ENCODE assay signal across 31 mouse cellular contexts in the genomic region with DNA sequence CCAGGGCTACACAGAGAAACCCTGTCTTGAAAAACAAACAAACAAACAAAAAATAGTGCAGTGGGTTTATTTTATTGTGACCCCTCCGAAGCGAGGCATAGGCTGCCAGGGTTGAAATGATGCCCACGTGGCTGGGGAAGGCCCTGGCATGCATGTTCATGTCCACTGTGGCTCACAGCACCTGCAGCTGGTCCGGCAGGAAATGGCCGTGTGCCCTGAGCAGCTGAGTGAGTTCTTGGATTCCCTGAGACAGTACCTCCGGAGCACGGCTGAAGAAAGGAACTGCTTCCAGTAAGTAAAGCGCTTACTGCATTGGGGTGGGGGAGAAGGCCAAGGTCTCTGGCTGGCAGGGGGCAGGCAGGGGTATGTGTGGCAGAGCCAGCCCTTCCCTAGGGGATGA. TPM values are rescaled to one million over a fixed set of nuclear protein-coding genes. Genes with fewer than 3 reads are reported as not detected.
"Had no signal": no experiment of that assay in that cellular context is flagged by ENCODE, and none has a peak within 500 bp of the region (broad histone marks: within the 10 kb centered on the region; RNA-seq: fewer than 3 reads in every experiment).

No protein-coding gene starts in this region.

- H3K27ac ChIP-seq: heart, embryonic 10.5 days; hindbrain, embryonic 14.5 days; intestine, embryonic 15.5 days; layer of hippocampus, adult 2 months; limb, embryonic 10.5 days; limb, embryonic 12.5 days; liver, embryonic 13.5 days had no signal

- H3K4me2 ChIP-seq: heart, embryonic 12.5 days; hindbrain, embryonic 14.5 days; intestine, embryonic 15.5 days; limb, embryonic 12.5 days; liver, embryonic 11.5 days; liver, embryonic 13.5 days had no signal

- H3K4me3 ChIP-seq: heart, embryonic 10.5 days; heart, embryonic 12.5 days; intestine, embryonic 15.5 days; layer of hippocampus, adult 2 months; limb, embryonic 10.5 days; limb, embryonic 12.5 days; liver, embryonic 13.5 days had no signal

- DNase-seq: gastrocnemius, postnatal 14 days; heart, adult 18-20 months; heart, postnatal 10 days; heart, postnatal 4 days; kidney, adult 18-20 months; kidney, adult 8-10 months; kidney, postnatal 10 days; kidney, postnatal 25 days; kidney, postnatal 4 days; liver; liver, embryonic 13.5 days had no signal

- H3K36me3 ChIP-seq: heart, embryonic 10.5 days; heart, embryonic 12.5 days; intestine, embryonic 15.5 days; limb, embryonic 10.5 days; limb, embryonic 12.5 days; liver, embryonic 13.5 days had no signal

RNA-seq across cellular contexts. Expression of a gene that starts 21.6 kb away (rescaled TPM):
- total RNA-seq: granulocyte monocyte progenitor cell, adult 5-6 weeks; heart, adult 18-20 months; heart, adult 8-10 months; heart, postnatal 10 days; heart, postnatal 25 days had no signal
- polyA plus RNA-seq: inflammation-experienced regulatory T-cells, adult 6 months had no signal

RNA-seq across cellular contexts. Expression of a gene that starts 33.4 kb away (rescaled TPM):
- total RNA-seq: gastrocnemius, adult 8-10 months; gastrocnemius, postnatal 14 days; gastrocnemius, postnatal 4 days; granulocyte monocyte progenitor cell, adult 5-6 weeks; heart, adult 18-20 months; heart, adult 8-10 months; heart, postnatal 10 days; heart, postnatal 25 days; heart, postnatal 4 days had no signal
- polyA plus RNA-seq: heart, embryonic 10.5 days; heart, embryonic 12.5 days; heart, embryonic 14.5 days; heart, embryonic 16.5 days; hindbrain, embryonic 11.5 days; hindbrain, embryonic 14.5 days; hindbrain, embryonic 16.5 days; inflammation-experienced regulatory T-cells, adult 6 months; kidney, embryonic 14.5 days; kidney, embryonic 16.5 days; liver, embryonic 11.5 days; liver, embryonic 13.5 days had no signal
